Mouse (Mus musculus) spleen, adult 18-20 months (tissue): ENCODE measurements around the gene Golph3l.
A peak's percentile ranks its signal among the peaks of the same experiment; 100 is the strongest.

ENCODE experiments used
- DNase-seq, 2 experiments: peaks; one replicate each; pipeline ENCODE4 v3.0.0; 2022; ENCODE audit warnings: mixed read lengths in 2 of 2

The Golph3l gene

GRCm38 (mm10) chr3:95657108-95657507 is 68.4 kb downstream of the Golph3l start:
- DNase-seq: no peak

GRCm38 (mm10) chr3:95657711-95658110 is 69.0 kb downstream of the Golph3l start:
- no peak for DNase-seq

GRCm38 (mm10) chr3:95658236-95658867 is 69.6 kb downstream of the Golph3l start, which contains the start of gene Mcl1:
Gene Mcl1 (plus strand): TSS chr3:95658788.
- DNase-seq: peak; percentile 93 to 94

- DNase-seq: peak; percentile 64 to 70
These were observed 70.4 kb downstream of the Golph3l start for GRCm38 (mm10) chr3:95658868-95659712.

- no peak for DNase-seq
These were observed 71.2 kb downstream of the Golph3l start for GRCm38 (mm10) chr3:95659948-95660347.

- DNase-seq: no peak
These were observed 72.2 kb downstream of the Golph3l start for GRCm38 (mm10) chr3:95660788-95661478.

- DNase-seq: no peak
These were observed 73.4 kb downstream of the Golph3l start for GRCm38 (mm10) chr3:95661945-95662715.

- DNase-seq: no peak
These were observed 74.2 kb downstream of the Golph3l start for GRCm38 (mm10) chr3:95662724-95663449.

GRCm38 (mm10) chr3:95663486-95663885 is 74.8 kb downstream of the Golph3l start:
- DNase-seq: no peak

- DNase-seq: no peak
These were observed 75.4 kb downstream of the Golph3l start for GRCm38 (mm10) chr3:95663969-95664608.

- DNase-seq: no peak
These were observed 76.2 kb downstream of the Golph3l start for GRCm38 (mm10) chr3:95664940-95665352.

- DNase-seq: no peak
These were observed 77.5 kb downstream of the Golph3l start for GRCm38 (mm10) chr3:95666124-95666844.

GRCm38 (mm10) chr3:95667521-95667920 is 78.8 kb downstream of the Golph3l start:
- no peak for DNase-seq

GRCm38 (mm10) chr3:95668026-95668425 is 79.3 kb downstream of the Golph3l start:
- no peak for DNase-seq
